Mouse (Mus musculus): ENCODE results near the gene Klf13. TPM values are rescaled to one million over a fixed set of nuclear protein-coding genes. Genes with fewer than 3 reads are reported as not detected.

Klf13 gene
- polyA plus RNA-seq, 1 experiment, result 56.5 TPM

DNA sequence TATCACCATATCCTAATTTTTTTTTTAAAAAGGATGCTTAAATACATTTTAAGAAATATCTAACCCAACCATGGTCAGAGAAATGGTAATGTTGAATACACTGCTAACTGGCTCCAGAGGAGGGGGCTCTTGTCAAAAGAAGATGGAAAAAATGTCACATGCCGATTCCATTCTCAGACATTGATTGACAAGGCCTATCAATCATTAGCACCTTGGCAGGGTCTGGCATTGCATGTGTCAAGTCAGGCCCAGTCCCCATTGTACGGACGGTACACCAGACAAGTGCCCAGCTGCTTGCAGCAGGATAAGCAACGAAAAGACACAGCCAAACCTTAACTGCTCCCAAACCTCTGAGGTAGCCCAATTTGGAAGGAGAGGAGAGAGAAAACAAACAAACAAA is 44.1 kb downstream of the Klf13 start:
- TF ChIP-seq GATA1 (IDR thresholded peaks at IDR 0.05; ENCODE audit: low read length), result no peak

- TF ChIP-seq GATA1 (IDR thresholded peaks at IDR 0.05; ENCODE audit: low read length), result no peak
Observed at GRCm38 (mm10) chr7:63893729-63894128, 45.0 kb downstream of the Klf13 start.

DNA sequence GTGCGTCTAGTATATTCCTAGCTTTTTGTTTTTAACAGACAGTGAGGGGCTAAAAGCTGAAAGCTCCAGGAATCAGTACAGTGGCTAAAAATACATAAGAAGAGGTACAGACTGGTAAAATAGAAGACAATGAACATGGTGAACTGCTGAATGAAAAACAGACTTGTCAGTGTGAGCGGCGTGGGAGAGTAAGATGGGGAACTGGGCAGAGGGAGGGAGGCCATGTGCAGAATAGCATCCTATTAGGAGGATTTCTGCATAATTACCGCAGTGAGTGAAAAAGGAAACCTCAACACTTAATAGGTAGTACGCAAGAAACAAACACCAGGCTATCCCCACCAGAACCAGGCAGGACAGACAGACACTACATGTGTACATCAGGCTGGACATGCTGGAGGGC is 45.5 kb downstream of the Klf13 start:
- TF ChIP-seq GATA1 (IDR thresholded peaks at IDR 0.05; ENCODE audit: low read length), result no peak

GRCm38 (mm10) chr7:63891488-63892075 is 47.1 kb downstream of the Klf13 start:
- TF ChIP-seq GATA1 (IDR thresholded peaks at IDR 0.05; ENCODE audit: low read length), result no peak

GRCm38 (mm10) chr7:63889116-63889975 is 49.4 kb downstream of the Klf13 start:
- TF ChIP-seq GATA1 (IDR thresholded peaks at IDR 0.05; ENCODE audit: low read length), result no peak

DNA sequence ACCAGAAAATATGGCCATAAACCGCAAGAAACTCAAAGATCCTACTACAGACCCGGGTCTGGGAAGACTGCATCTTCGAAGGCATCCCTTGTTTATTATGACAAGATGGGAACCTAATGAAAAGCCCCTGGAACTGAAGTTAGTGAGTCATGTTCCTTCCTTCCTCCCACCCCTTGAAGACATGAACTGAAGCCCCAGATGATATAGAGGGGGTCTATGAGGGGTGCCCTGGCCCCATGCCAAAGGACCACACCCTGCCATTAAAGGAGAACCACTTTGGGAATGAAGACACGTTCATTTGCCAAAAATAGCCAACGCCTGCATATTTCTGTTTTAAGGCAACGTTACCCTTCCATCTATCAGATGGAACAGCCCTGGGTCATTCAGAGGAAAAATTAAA is 50.0 kb downstream of the Klf13 start:
- no peak for TF ChIP-seq GATA1 (IDR thresholded peaks at IDR 0.05; ENCODE audit: low read length)

DNA sequence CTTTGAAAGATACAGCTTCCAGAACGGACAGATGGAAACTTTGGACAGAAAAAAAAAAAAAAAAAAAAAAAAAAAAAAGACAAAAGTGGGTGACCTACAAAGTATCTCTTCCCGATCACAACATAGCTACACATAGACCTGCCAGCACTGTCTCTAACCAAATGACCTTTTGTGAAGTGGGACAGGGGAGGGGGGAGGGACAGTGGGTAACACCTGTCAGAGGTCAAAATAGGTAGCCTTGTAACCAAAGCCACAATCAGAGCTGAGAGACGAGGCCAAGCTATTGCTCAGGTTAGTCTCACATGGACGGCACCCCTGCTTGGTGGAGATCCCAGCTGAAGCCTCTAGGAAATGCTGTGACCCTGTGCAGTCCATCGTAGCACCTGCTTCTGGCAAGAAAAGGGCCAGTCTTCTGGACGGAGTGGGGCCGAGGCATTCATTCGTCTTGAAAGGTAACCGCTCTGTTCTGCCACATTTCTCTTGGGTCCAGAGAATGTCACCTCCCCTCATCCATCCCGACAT is 51.1 kb downstream of the Klf13 start:
- TF ChIP-seq GATA1 (IDR thresholded peaks at IDR 0.05; ENCODE audit: low read length), result no peak

DNA sequence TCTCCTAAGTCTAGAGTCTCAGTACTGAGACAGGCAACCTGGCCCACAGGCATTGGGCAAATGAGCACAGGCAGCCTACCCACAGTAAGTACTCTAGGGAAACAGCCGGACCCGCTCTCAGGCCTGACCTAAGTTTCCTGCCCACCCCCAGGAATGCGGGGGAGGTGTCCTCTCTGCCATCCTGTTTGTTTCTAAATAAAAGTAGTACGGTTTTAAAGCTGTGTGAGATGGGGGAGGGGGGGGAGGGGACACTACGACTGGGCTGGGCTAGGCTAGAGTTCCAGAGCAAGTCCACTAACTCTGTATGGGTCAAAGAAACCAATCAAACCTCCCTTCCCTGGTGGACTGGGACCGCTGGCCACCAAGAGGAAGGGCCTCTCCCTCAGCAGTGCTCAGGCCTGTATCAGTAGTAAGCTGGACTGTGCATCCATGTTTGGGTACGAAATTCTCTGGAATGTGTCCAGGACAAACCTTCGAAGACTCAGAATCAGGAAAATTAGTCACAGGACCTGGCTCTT is 51.6 kb downstream of the Klf13 start:
- TF ChIP-seq GATA1 (IDR thresholded peaks at IDR 0.05; ENCODE audit: low read length), result no peak

GRCm38 (mm10) chr7:63885025-63885424 is 53.7 kb downstream of the Klf13 start:
- TF ChIP-seq GATA1 (IDR thresholded peaks at IDR 0.05; ENCODE audit: low read length), result no peak

DNA sequence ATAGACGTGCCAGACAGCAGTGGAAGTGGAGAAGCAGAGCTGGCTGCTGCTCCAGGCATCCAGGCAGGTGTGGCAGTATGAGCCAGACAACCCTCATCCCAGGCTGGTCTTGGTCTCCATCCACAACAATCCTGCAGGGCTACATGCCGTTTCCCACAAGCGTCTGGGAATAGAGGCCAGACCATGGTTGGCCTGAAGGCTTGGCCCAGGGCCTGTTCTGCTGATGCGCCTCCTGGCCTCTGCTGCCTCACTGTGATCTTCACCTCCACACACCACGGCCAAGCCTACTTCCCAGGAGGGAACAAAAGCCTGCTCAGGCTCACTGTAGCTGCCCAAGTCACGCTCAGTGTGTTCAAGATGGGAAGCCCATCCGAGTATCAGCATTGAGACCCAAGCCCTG is 56.0 kb downstream of the Klf13 start:
- no peak for TF ChIP-seq GATA1 (IDR thresholded peaks at IDR 0.05; ENCODE audit: low read length)

GRCm38 (mm10) chr7:63879583-63879982 is 59.1 kb downstream of the Klf13 start:
- TF ChIP-seq GATA1 (IDR thresholded peaks at IDR 0.05; ENCODE audit: low read length), result no peak

- TF ChIP-seq GATA1 (IDR thresholded peaks at IDR 0.05; ENCODE audit: low read length), result no peak
Observed at GRCm38 (mm10) chr7:63877610-63878009, 61.1 kb downstream of the Klf13 start.

DNA sequence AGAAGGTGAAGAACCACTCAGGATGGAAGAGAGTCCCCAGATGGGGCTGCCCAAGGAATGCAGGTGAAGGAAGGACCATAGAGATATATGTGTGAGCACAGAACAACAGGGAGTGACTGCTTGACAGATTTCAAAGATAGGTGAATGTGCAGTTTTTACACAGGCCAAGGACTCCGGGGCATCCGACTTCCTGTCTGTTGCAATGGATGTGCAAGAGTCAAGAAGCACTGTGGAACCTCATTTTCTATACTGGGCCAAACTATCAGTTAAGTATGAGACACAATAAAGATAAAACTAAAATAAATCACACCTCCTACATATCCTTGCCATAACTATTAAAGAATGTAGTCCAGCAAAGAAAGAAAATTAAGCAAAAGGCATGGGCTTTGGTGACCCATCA is 62.1 kb downstream of the Klf13 start:
- no peak for TF ChIP-seq GATA1 (IDR thresholded peaks at IDR 0.05; ENCODE audit: low read length)

DNA sequence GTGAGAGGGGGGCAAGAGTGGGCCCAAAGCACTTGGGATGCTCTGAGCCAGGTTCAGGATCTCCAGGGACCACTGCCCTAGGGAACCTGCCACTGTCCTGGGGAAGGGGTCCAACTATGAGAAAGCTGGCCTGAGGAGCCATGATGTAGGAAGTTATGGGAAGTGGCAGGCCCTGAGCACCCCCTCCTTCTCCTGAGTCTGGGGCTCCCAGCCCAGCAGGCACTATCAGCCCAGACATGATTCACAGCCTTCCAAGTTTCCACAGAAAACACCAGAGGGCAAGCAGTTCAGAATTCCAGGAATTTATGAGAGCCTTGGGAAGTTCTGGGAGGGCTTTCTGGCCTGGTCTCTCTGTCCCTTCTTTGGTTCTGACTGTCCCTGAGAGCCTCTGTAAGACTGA is 63.0 kb downstream of the Klf13 start:
- no peak for TF ChIP-seq GATA1 (IDR thresholded peaks at IDR 0.05; ENCODE audit: low read length)

GRCm38 (mm10) chr7:63873880-63874279 is 64.8 kb downstream of the Klf13 start:
- TF ChIP-seq GATA1 (IDR thresholded peaks at IDR 0.05; ENCODE audit: low read length), result no peak

GRCm38 (mm10) chr7:63871698-63872097 is 67.0 kb downstream of the Klf13 start:
- TF ChIP-seq GATA1 (IDR thresholded peaks at IDR 0.05; ENCODE audit: low read length), result no peak
